Mouse (Mus musculus): ENCODE results near the gene Gcgr.
"Not testable (repeated sequence)": the region's sequence is repeated elsewhere in the genome, so short reads cannot be mapped to it uniquely, and the experiment has no call there.

The Gcgr gene

DNA sequence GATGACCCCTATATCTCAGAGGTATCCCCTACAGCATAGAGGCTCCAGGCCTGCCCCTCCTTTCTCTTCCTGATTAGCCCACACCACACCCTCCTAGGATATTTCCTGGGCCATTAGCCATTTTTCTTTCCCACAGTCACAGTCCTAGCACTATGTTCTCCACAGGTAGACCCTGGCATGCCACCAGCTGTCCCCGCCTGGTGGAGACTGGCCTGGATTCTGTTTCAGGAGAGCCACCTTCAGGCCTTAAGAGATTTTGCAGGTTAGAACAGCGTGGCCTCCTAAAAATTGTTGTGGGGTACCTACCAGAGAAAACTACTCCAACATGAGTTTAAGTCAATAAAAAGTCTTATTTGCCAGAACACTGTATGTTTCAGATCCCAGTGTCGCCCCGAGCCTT is 23.6 kb upstream of the Gcgr start:
- DNase-seq (ENCODE audit: low read depth, low spot score) = no peak

DNA sequence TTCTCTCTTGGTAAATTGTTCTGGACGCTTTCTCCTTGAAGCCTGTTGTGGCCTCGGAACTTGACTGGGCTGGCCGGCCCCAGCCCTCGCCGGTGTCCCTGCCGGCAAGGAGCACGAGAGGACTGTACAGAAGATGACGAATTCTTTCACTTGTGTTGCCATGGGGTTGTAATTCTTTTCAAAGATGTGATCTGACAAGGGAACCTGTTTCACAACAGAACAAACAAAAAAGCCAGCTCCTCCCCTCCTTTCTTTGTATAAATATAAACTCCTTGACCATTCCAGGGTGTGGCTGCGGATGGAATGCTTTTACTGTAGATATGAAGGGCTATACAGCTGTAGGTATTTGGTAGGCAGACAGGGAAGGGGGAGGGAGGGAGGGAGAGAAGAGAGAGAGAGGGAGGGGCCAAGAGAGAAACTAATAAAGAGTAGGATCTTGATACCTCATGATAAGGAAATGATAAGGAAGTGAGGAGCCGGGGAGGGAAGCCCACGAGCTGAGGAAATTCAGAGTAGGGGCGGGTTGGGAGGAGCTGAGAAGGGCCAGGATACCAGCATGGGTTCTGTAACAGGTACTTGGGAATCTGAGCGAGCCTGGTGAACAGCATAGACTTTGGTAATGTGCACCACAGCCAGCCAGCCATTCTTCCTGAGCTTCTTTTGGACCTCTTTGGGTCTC is 22.7 kb upstream of the Gcgr start:
- no peak for DNase-seq (ENCODE audit: low read depth, low spot score)

- DNase-seq (ENCODE audit: low read depth, low spot score) = no peak
These were observed 22.1 kb upstream of the Gcgr start for GRCm38 (mm10) chr11:120508290-120508870.

DNA sequence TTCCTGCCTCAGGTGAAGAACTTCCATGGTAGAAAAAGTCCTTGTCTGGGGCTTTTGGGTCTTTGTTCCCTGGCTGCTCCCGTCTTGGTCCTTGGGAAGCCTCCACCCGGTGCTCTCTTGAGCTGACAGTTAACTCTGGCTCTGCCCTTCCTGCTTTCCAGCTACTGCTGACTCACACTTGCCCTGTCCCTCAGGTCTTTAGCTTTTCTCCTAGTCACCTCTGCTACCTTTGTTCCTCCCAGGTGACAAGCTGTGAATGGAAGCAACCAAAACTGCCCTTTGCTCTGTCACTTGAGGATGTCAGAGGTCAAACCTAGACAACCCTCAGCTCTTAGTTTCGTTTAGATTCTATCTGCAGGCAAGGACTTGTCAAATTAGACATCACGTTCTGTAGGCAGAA is 20.6 kb upstream of the Gcgr start:
- no peak for DNase-seq (ENCODE audit: low read depth, low spot score)

GRCm38 (mm10) chr11:120510375-120511030 is 20.0 kb upstream of the Gcgr start:
- no peak for DNase-seq (ENCODE audit: low read depth, low spot score)

DNA sequence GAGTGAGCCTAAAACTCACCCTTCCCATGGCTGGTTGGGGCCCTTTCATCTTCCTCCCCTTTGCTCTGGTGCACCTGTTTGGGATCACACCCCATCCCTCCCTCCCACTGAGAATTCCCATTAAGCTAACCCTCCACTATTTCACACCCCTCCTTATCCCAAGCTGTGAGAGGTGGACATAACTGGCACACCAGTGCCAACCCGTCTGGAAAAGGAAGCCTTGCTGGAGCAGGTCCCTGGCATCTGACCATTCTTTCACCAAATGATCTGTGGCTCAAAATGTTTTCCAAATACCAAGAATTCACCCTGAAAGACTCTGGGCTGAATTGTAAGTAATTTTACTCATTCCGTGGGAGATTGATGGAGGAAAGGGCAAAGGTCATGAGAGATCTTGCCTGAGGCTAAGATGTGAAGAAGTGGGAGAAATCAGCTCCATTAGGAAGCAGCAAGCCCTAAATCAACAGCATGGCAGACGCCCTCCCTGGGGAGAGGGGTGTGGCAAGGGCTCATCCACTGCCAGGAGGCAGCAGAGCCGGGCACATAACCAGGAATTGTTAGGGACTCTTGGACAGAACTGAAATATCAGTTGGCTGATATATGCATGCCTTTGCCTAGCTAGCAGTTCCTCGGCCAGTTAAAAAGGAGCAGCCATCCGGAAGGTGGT is 17.6 kb upstream of the Gcgr start:
- no peak for DNase-seq (ENCODE audit: low read depth, low spot score)

DNA sequence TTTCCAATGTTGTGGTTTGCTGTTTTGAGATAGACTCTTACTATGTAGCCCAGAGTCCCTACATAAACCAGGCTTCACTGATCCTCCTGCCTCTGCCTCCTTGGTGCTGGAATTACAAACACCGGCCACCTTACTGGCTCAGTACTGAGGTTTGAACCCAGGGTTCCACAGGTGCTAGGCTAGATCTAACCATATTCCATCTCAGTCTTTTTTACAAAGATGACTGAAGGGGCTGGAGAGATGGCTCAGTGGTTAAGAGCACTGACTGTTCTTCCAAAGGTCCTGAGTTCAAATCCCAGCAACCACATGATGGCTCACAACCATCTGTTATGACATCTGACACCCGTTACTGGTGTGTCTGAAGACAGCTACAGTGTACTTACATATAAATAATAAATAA is 16.2 kb upstream of the Gcgr start:
- DNase-seq (ENCODE audit: low read depth, low spot score) = not testable (repeated sequence)

GRCm38 (mm10) chr11:120515611-120516010 is 14.9 kb upstream of the Gcgr start:
- DNase-seq (ENCODE audit: low read depth, low spot score) = no peak

- DNase-seq (ENCODE audit: low read depth, low spot score) = no peak
These were observed 13.4 kb upstream of the Gcgr start for GRCm38 (mm10) chr11:120517147-120517546.

DNA sequence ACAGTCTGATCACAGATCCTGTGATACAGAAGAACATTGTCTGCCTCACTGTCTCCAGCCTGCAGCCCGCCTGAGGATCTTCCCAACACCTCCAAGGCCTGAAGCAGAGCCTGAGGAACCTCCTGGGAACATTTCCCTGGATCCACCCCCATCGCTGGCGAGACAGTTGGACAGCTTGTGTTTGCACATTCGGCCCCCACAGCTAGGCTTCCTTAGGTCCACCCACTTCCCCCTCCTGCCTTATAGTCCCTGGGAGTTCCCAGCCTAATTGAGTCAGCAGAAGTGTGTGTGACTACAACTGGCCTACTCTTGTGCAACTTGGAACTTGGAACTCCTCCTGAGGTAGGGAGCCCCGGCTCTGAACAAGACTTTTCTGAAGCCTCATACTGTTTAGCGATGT is 12.5 kb upstream of the Gcgr start:
- DNase-seq (ENCODE audit: low read depth, low spot score) = no peak

GRCm38 (mm10) chr11:120518558-120518957 is 11.9 kb upstream of the Gcgr start:
- DNase-seq (ENCODE audit: low read depth, low spot score) = no peak

- no peak for DNase-seq (ENCODE audit: low read depth, low spot score)
These were observed 10.8 kb upstream of the Gcgr start for GRCm38 (mm10) chr11:120519738-120520137.

- DNase-seq (ENCODE audit: low read depth, low spot score) = no peak
These were observed 10.0 kb upstream of the Gcgr start for GRCm38 (mm10) chr11:120520498-120520897.

DNA sequence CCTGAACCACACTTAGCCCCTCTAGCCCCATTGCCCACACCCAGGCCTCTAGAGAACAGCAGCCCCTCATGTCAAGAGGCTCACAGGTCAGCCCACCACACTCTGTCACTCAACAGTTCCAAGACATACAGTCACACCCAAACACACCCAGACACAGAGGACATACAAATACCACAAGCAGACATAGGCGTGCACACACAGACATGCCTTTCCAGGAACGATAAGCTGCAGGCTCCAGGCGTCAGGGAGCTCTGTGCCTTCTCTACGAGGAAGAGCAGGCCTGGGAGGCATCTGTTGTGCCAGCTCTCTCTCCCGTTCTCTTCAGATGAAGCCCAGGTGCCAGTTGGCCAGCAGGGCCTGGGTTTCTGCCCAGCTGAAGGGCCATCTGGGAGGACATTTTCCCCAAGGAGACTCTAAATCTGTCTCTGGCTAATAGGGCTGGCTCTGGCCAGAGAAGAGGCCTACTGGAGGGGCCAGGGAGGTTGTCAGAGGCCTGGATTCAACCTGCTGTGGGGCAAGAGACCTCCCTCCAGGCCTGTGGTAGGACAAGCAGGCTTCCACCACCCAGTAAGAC is 9.4 kb upstream of the Gcgr start:
- DNase-seq (ENCODE audit: low read depth, low spot score) = no peak

- DNase-seq (ENCODE audit: low read depth, low spot score) = no peak
These were observed 7.9 kb upstream of the Gcgr start for GRCm38 (mm10) chr11:120522581-120522980.

DNA sequence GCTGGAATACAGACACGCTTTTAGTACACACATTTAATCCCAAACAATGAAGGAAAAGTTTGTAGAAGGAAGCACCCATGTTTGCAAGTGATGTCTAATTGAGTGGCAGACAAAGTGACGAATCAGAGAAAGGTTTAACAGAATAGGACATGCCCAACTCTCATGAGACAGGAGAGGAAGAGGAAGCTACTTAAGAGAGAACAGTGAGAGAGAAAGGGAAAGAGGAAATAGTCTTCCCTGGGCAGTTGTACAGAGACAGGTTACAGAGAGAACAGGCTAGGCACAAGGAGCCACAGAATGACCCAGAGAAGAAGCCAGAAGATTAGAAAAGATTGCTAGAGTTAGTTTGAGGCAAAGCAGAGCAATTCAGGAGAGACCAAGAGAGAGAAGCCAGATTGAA is 4.5 kb upstream of the Gcgr start:
- no peak for DNase-seq (ENCODE audit: low read depth, low spot score)

GRCm38 (mm10) chr11:120527690-120528354 is 2.7 kb upstream of the Gcgr start:
- no peak for DNase-seq (ENCODE audit: low read depth, low spot score)

- DNase-seq (ENCODE audit: low read depth, low spot score) = no peak
These were observed 1.6 kb upstream of the Gcgr start for GRCm38 (mm10) chr11:120528903-120529302.

- no peak for DNase-seq (ENCODE audit: low read depth, low spot score)
These were observed 1.1 kb downstream of the Gcgr start for GRCm38 (mm10) chr11:120531646-120532045.

DNA sequence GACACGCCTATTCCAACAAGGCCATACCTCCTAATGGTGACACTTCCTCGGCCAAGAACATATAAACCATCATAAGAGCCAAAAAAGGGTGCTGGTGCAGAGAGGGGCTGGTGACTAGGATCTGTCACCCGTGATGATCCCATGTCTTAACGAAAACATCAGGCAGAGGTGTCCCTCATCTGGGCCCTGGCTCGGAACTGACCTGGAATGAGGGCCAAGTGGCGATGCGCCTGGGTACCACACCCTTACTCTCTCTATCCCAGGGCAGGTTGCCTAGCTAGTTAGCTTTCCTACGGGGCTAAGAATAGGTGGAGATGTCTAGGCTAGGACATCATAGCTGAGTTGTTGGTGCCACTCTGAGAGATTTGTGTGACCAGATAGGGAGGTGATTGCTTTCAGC is 3.6 kb downstream of the Gcgr start:
- DNase-seq (ENCODE audit: low read depth, low spot score) = no peak

DNA sequence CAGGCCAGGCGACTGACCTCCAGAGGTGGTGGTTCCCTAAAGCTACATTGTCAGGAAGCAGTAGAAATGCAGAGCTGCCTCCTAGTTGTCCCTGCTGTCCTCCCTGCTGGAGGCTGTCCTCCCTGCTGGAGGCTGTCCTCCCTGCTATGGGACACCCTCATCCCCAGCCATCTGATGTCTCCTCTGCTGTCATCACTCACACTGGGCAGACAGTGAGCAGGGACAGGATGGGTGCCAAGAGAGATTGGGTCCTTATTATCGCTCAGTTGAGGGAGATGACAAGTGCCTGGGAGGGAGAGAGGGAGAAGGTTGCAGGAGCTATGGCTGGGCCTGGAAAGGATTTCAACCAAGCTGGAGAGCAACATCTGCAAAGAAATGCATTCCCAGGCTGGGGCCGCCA is 4.6 kb downstream of the Gcgr start:
- DNase-seq (ENCODE audit: low read depth, low spot score) = no peak

GRCm38 (mm10) chr11:120535804-120536203 is 5.3 kb downstream of the Gcgr start:
- DNase-seq (ENCODE audit: low read depth, low spot score) = no peak
